Mouse (Mus musculus): ENCODE data around the gene Gm20388.

DNA sequence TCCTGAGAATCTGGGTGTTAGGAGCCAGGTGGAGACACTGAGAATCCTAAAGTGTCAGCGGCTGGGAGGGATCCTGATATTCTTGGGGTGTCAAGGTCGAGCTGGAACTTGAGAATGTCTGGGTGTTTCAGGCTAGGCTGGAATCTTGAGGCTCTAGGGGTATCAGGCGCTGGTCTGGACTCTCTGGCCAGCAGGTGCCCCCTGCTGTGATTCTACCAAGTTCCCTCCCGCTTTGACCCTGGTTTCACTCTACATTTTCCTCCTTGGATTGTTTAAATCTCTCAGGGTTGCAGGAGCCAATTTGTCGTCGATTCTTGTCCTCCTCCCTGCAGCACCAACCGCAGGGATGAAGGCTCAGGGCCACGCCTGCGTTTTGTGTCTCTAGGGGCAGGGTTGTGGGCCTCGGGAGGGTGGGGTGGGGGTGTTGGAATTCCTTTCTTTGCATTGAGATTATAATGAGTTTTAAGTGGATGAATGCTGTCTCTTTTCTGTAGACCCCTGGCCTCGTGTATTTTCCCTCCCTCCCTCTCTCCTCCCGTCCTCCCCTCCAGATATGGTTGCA lies 3895.8 kb downstream of the Gm20388 start:
- no peak for TF ChIP-seq HCFC1 (IDR thresholded peaks at IDR 0.05; ENCODE audit: borderline replicate concordance, insufficient read depth, low read length)
- TF ChIP-seq CHD2 (IDR thresholded peaks at IDR 0.05; ENCODE audit: low read depth, low read length) = no peak
- no peak for TF ChIP-seq MAFK (IDR thresholded peaks at IDR 0.05; ENCODE audit: insufficient read depth, low read depth, low read length)
